Comparison of ENCODE assay signal across 14 mouse cellular contexts in genomic region chr2:170864043-170864442, GRCm38 (mm10).
DNase-seq lines count a peak whose midpoint lies in the region; ATAC-seq and TF ChIP-seq lines count a peak whose summit lies in the region.
"Had no signal": no experiment of that assay in that cellular context is flagged by ENCODE, and none has a peak within 500 bp of the region (broad histone marks: within the 10 kb centered on the region; RNA-seq: fewer than 3 reads in every experiment).

No protein-coding gene starts in this region.

- peak; percentile 37; the same call in 1 of the 2 replicates for TF ChIP-seq CTCF in kidney, adult 2 months (conservative IDR thresholded peaks at IDR 0.05; ENCODE audit: insufficient read depth, insufficient read length, low read depth, low read length)
- peak; percentile 42 for TF ChIP-seq CTCF in lung, embryonic 14.5 days (IDR thresholded peaks at IDR 0.05; ENCODE audit: low read depth)
- peak; percentile 24; the same call in 1 of the 2 replicates for TF ChIP-seq CTCF in cortical plate, adult 2 months (IDR thresholded peaks at IDR 0.05; ENCODE audit: extremely low read depth, insufficient read depth, low read length)

- no peaks in the 10 kb centered on the region for H3K9me3 ChIP-seq in lung, embryonic 14.5 days (ENCODE audit: low read depth, low read length)
- H3K9me3 ChIP-seq: heart, embryonic 13.5 days; limb, embryonic 12.5 days had no signal

- no peaks in the 10 kb centered on the region for H3K27me3 ChIP-seq in kidney, adult 2 months (replicated peaks; ENCODE audit: control insufficient read depth, insufficient read depth, low read length)
- H3K27me3 ChIP-seq in lung, embryonic 14.5 days (ENCODE audit: insufficient read depth, low read length), result no peaks in the 10 kb centered on the region
- H3K27me3 ChIP-seq: heart, embryonic 13.5 days; limb, embryonic 12.5 days had no signal

- DNase-seq in adrenal gland, postnatal 10 days, result peak; percentile 26
- DNase-seq in adrenal gland, adult 2 months, result no peak
- peak; percentile 14 for DNase-seq in kidney, adult 2 months
- DNase-seq in kidney, postnatal 14 days, result no peak
- DNase-seq in lung, embryonic 14.5 days, result no peak
- no peak for DNase-seq in lung, postnatal 36 days
- no peak for DNase-seq in ovary, postnatal 36 days (ENCODE audit: low spot score)
- DNase-seq: embryo, embryonic 11 days; layer of hippocampus, adult 9-11 months had no signal

- no peaks in the 10 kb centered on the region for H3K36me3 ChIP-seq in kidney, adult 2 months (ENCODE audit: control insufficient read depth, insufficient read depth, low read length)
- H3K36me3 ChIP-seq in lung, embryonic 14.5 days (ENCODE audit: insufficient read depth), result no peaks in the 10 kb centered on the region
- H3K36me3 ChIP-seq: G1E; heart, embryonic 13.5 days; limb, embryonic 12.5 days had no signal

- 88% methylated on average over 5 of the region's 5 CpGs for WGBS in kidney, adult 2 months
- 82% methylated on average over 5 of the region's 5 CpGs for WGBS in lung, embryonic 14.5 days

- H3K4me1 ChIP-seq in kidney, adult 2 months (ENCODE audit: control insufficient read depth, insufficient read depth, low read length), result no peaks in the 10 kb centered on the region
- no peaks in the 10 kb centered on the region for H3K4me1 ChIP-seq in lung, embryonic 14.5 days (ENCODE audit: insufficient read depth)
- 0 out of 2 replicates have a peak, but pooled peaks cover 2% of the 10 kb centered on the region for H3K4me1 ChIP-seq in cortical plate, adult 2 months (ENCODE audit: control insufficient read depth, insufficient read depth, low read length)

- no peak overlapping the region for H3K27ac ChIP-seq in kidney, adult 2 months (ENCODE audit: insufficient read depth, low read depth, low read length)
- no peak overlapping the region for H3K27ac ChIP-seq in lung, embryonic 14.5 days (ENCODE audit: low read depth)
- no peak overlapping the region for H3K27ac ChIP-seq in cortical plate, adult 2 months (ENCODE audit: insufficient read depth, low read length)
- H3K27ac ChIP-seq: heart, embryonic 13.5 days; limb, embryonic 12.5 days; macrophage had no signal

- no peak for ATAC-seq in lung, embryonic 14.5 days (ENCODE audit: insufficient read depth)

- no peak overlapping the region for H3K4me2 ChIP-seq in lung, embryonic 14.5 days
- H3K4me2 ChIP-seq: heart, embryonic 13.5 days; limb, embryonic 12.5 days had no signal

- H3K9ac ChIP-seq in lung, embryonic 14.5 days, result no peak overlapping the region
- H3K9ac ChIP-seq: heart, embryonic 13.5 days; limb, embryonic 12.5 days had no signal

- H3K4me3 ChIP-seq in kidney, adult 2 months (ENCODE audit: insufficient read depth, low read depth, low read length), result no peak overlapping the region
- no peak overlapping the region for H3K4me3 ChIP-seq in lung, embryonic 14.5 days (ENCODE audit: low read depth, low read length)
- no peak overlapping the region for H3K4me3 ChIP-seq in cortical plate, adult 2 months (ENCODE audit: insufficient read depth, low read length)
- H3K4me3 ChIP-seq: heart, embryonic 13.5 days; limb, embryonic 12.5 days had no signal

- TF ChIP-seq POLR2A in kidney, adult 2 months (IDR thresholded peaks at IDR 0.05; ENCODE audit: low read depth, low read length), result no peak
- TF ChIP-seq POLR2A in cortical plate, adult 2 months (IDR thresholded peaks at IDR 0.05; ENCODE audit: extremely low read depth, insufficient read depth, low read length), result no peak

Comparison
In these comparisons a context has a peak if more than half of its experiments do, and no peak if none do; other contexts are left out.
1. DNase-seq: peak in adrenal gland, postnatal 10 days (single experiment) and kidney, adult 2 months (single experiment); none in adrenal gland, adult 2 months (single experiment), kidney, postnatal 14 days (single experiment), lung, embryonic 14.5 days (single experiment), lung, postnatal 36 days (single experiment) and ovary, postnatal 36 days (single experiment).
2. Peak in every context shown above with its lines, with median percentiles within 50 percentile points of each other: CTCF ChIP-seq.